Mouse (Mus musculus) hindbrain, embryonic 11.5 days (tissue): ENCODE data around the gene Pcsk4. TPM values are rescaled to one million over a fixed set of nuclear protein-coding genes. Genes with fewer than 3 reads are reported as not detected.

Experiments used
- ATAC-seq: fragments of 200-750 bp; cut with Nextera tagmentation; 2 replicates; pipeline ENCODE4 v1.8.0; 2017; ENCODE audit warnings: mild to moderate bottlenecking, moderate TSS enrichment, moderate library complexity; ENCODE audit not compliant: low FRiP score
- DNase-seq: peaks from one replicate; pipeline ENCODE4 v3.0.0-alpha.2; 2015; ENCODE audit warnings: low spot score
- H3K27ac ChIP-seq: fragments of 300-500 bp; sonication (generic); 2 replicates; pipeline ENCODE4 v1.5.1; 2014; ENCODE audit warnings: mild to moderate bottlenecking, low read depth, low read length
- H3K27me3 ChIP-seq: fragments of 300-500 bp; sonication (generic); 2 replicates; pipeline ENCODE4 v1.6.1; 2014; ENCODE audit warnings: mild to moderate bottlenecking, low read length, moderate library complexity, mixed read lengths; ENCODE audit not compliant: control insufficient read depth, insufficient read depth
- H3K36me3 ChIP-seq: fragments of 300-500 bp; sonication (generic); 2 replicates; pipeline ENCODE4 v1.6.1; 2014; ENCODE audit warnings: mild to moderate bottlenecking, low read length, moderate library complexity, mixed read lengths; ENCODE audit not compliant: control insufficient read depth, insufficient read depth
- H3K4me1 ChIP-seq: fragments of 300-500 bp; sonication (generic); replicated peaks from 2 replicates; pipeline ENCODE4 v1.6.1; 2014; ENCODE audit warnings: low read length, mixed read lengths; ENCODE audit not compliant: control insufficient read depth, insufficient read depth
- H3K4me2 ChIP-seq: fragments of 300-500 bp; sonication (generic); replicated peaks from 2 replicates; pipeline ENCODE4 v1.6.1; 2014; ENCODE audit warnings: mild to moderate bottlenecking, low read depth, low read length
- H3K4me3 ChIP-seq: fragments of 300-500 bp; sonication (generic); 2 replicates; pipeline ENCODE4 v1.5.1; 2014; ENCODE audit warnings: low read depth, low read length
- H3K9ac ChIP-seq: fragments of 300-500 bp; sonication (generic); 2 replicates; pipeline ENCODE4 v1.6.1; 2014; ENCODE audit warnings: low read depth, low read length
- H3K9me3 ChIP-seq: fragments of 300-500 bp; sonication (generic); 2 replicates; pipeline ENCODE4 v1.6.1; 2016; ENCODE audit warnings: low read length; ENCODE audit not compliant: control insufficient read depth
- WGBS: fragments of 180-500 bp; shearing (Covaris S2); extraction: QIAGEN DNeasy Blood & Tissue Kit; methylation state at CpG from one replicate; pipeline ENCODE4 v1.1.7; 2014; 5-methylcytosine and 5-hydroxymethylcytosine counted together
- polyA plus RNA-seq: library from polyadenylated mRNA; unstranded; fragments of >200 nt; fragmentation: Nextera tagmentation; extraction: Ambion mirVana; gene quantifications from 2 replicates; pipeline ENCODE4 v1.2.1, GENCODE M21; 2014

Pcsk4 gene
- polyA plus RNA-seq, 1 experiment from 2014 or later, result 1.8 TPM

- H3K36me3 ChIP-seq, result peaks cover 19% of the 10 kb centered on the region
- no peaks in the 10 kb centered on the region for H3K4me1 ChIP-seq
These were observed 50.0 kb downstream of the Pcsk4 start for GRCm38 (mm10) chr10:80279273-80279672.

GRCm38 (mm10) chr10:80278390-80278789 lies 50.9 kb downstream of the Pcsk4 start:
- no peaks in the 10 kb centered on the region for H3K4me1 ChIP-seq
- H3K9ac ChIP-seq, result no peak overlapping the region
- ATAC-seq (no peak), DNase-seq (no peak)
- peaks cover 16% of the 10 kb centered on the region for H3K36me3 ChIP-seq
- H3K9me3 ChIP-seq, result no peaks in the 10 kb centered on the region
- H3K27me3 ChIP-seq, result no peaks in the 10 kb centered on the region
- H3K27ac ChIP-seq, result no peak overlapping the region
- WGBS, result 95% methylated on average over 9 of the region's 9 CpGs
- H3K4me2 ChIP-seq, result no peak overlapping the region
- no peak overlapping the region for H3K4me3 ChIP-seq

More at GRCm38 (mm10) chr10:80279273-80279672, 50.0 kb downstream of the Pcsk4 start:
- H3K27ac ChIP-seq, result no peak overlapping the region
- no peaks in the 10 kb centered on the region for H3K9me3 ChIP-seq
- H3K27me3 ChIP-seq, result no peaks in the 10 kb centered on the region
- WGBS, result 93% methylated on average over 12 of the region's 12 CpGs
- no peak overlapping the region for H3K4me3 ChIP-seq
- H3K4me2 ChIP-seq, result no peak overlapping the region
- H3K9ac ChIP-seq, result no peak overlapping the region
- ATAC-seq, result no peak
- DNase-seq, result no peak

GRCm38 (mm10) chr10:80276238-80276637 lies 53.1 kb downstream of the Pcsk4 start:
- WGBS, result 86% methylated on average over 4 of the region's 5 CpGs
- Histone ChIP-seq H3K36me3 (peaks cover 14% of the 10 kb centered on the region), H3K4me1 (no peaks in the 10 kb centered on the region), H3K9ac (no peak overlapping the region), H3K4me3 (no peak overlapping the region), H3K27me3 (no peaks in the 10 kb centered on the region), H3K27ac (no peak overlapping the region), H3K4me2 (no peak overlapping the region), H3K9me3 (no peaks in the 10 kb centered on the region)
- ATAC-seq (no peak), DNase-seq (no peak)

- ATAC-seq (no peak), DNase-seq (no peak)
- no peaks in the 10 kb centered on the region; the same call in 1 of the 2 replicates for H3K4me1 ChIP-seq
- no peak overlapping the region for H3K27ac ChIP-seq
- no peak overlapping the region for H3K4me3 ChIP-seq
- no peaks in the 10 kb centered on the region for H3K27me3 ChIP-seq
- H3K4me2 ChIP-seq, result no peak overlapping the region
- H3K9ac ChIP-seq, result no peak overlapping the region
- WGBS, result 89% methylated on average over 3 of the region's 3 CpGs
- H3K36me3 ChIP-seq, result peaks cover 12% of the 10 kb centered on the region; the same call in 1 of the 2 replicates
- H3K9me3 ChIP-seq, result no peaks in the 10 kb centered on the region
These were observed 55.5 kb downstream of the Pcsk4 start for GRCm38 (mm10) chr10:80273847-80274246.

GRCm38 (mm10) chr10:80271870-80272585 lies 57.3 kb downstream of the Pcsk4 start:
- Histone ChIP-seq H3K4me1 (peaks cover 5% of the 10 kb centered on the region), H3K4me3 (no peak overlapping the region), H3K27ac (no peak overlapping the region), H3K9me3 (no peaks in the 10 kb centered on the region), H3K36me3 (0 out of 2 replicates have a peak, but pooled peaks cover 4% of the 10 kb centered on the region), H3K27me3 (no peaks in the 10 kb centered on the region), H3K9ac (no peak overlapping the region), H3K4me2 (no peak overlapping the region)
- DNase-seq (no peak), ATAC-seq (no peak)
- WGBS, result 91% methylated on average over 8 of the region's 8 CpGs

Other genes with a start within 250 kb of the Pcsk4 start
- 8.0 and 9.5 TPM in 2 replicates for gene Sbno2, start 223.9 kb downstream of the Pcsk4 start, polyA plus RNA-seq
- gene Stk11, start 213.7 kb downstream of the Pcsk4 start, polyA plus RNA-seq, result 21.3 and 26.8 TPM in 2 replicates
- gene Atp5d, start 190.9 kb downstream of the Pcsk4 start, polyA plus RNA-seq, result 364 and 371 TPM in 2 replicates
- gene Cbarp, start 188.7 kb downstream of the Pcsk4 start, polyA plus RNA-seq, result 15.1 and 16.7 TPM in 2 replicates
- gene Midn, start 181.2 kb downstream of the Pcsk4 start, polyA plus RNA-seq, result 66.7 and 67.1 TPM in 2 replicates
- 83.4 and 90.4 TPM in 2 replicates for gene Cirbp, start 163.5 kb downstream of the Pcsk4 start, polyA plus RNA-seq
- gene 1600002K03Rik, start 156.6 kb downstream of the Pcsk4 start, polyA plus RNA-seq, result 7.6 and 9.4 TPM in 2 replicates
- gene Efna2, start 150.0 kb downstream of the Pcsk4 start, polyA plus RNA-seq, result 24.8 and 34.2 TPM in 2 replicates
- gene Mum1, start 103.1 kb downstream of the Pcsk4 start, polyA plus RNA-seq, result 49.4 and 57.3 TPM in 2 replicates
- gene Ndufs7, start 80.4 kb downstream of the Pcsk4 start, polyA plus RNA-seq, result 242 and 245 TPM in 2 replicates
- 30.3 and 30.4 TPM in 2 replicates for gene Gamt, start 68.5 kb downstream of the Pcsk4 start, polyA plus RNA-seq
- 46.8 and 47.3 TPM in 2 replicates for gene Dazap1, start 68.0 kb downstream of the Pcsk4 start, polyA plus RNA-seq
- gene Rps15, start 37.0 kb downstream of the Pcsk4 start, polyA plus RNA-seq, result 798 TPM in 2 replicates
- 74.4 and 101 TPM in 2 replicates for gene Apc2, start 33.5 kb downstream of the Pcsk4 start, polyA plus RNA-seq
- 32.9 and 34.9 TPM in 2 replicates for gene 2310011J03Rik, start 9.0 kb downstream of the Pcsk4 start, polyA plus RNA-seq
- 3.7 and 3.8 TPM in 2 replicates for gene Reep6, start 455 bp upstream of the Pcsk4 start, polyA plus RNA-seq
- 0.54 and 0.70 TPM in 2 replicates for gene Adamtsl5, start 18.9 kb upstream of the Pcsk4 start, polyA plus RNA-seq
- gene Plk5, start 27.0 kb upstream of the Pcsk4 start, polyA plus RNA-seq, result 0.11 and 0.14 TPM in 2 replicates
- gene Mex3d, start 58.2 kb upstream of the Pcsk4 start, polyA plus RNA-seq, result 13.4 and 14.7 TPM in 2 replicates
- gene Mbd3, start 70.1 kb upstream of the Pcsk4 start, polyA plus RNA-seq, result 227 and 240 TPM in 2 replicates
- gene Uqcr11, start 77.3 kb upstream of the Pcsk4 start, polyA plus RNA-seq, result 466 and 480 TPM in 2 replicates
- gene Tcf3, start 104.1 kb upstream of the Pcsk4 start, polyA plus RNA-seq, result 110 and 130 TPM in 2 replicates
- gene Onecut3, start 165.3 kb upstream of the Pcsk4 start, polyA plus RNA-seq, result 2.1 and 3.5 TPM in 2 replicates
- 0.86 and 0.95 TPM in 2 replicates for gene Atp8b3, start 209.6 kb upstream of the Pcsk4 start, polyA plus RNA-seq
- 21.6 and 22.5 TPM in 2 replicates for gene Rexo1, start 232.1 kb upstream of the Pcsk4 start, polyA plus RNA-seq
- 3.9 and 4.2 TPM in 2 replicates for gene Klf16, start 247.8 kb upstream of the Pcsk4 start, polyA plus RNA-seq